Mouse (Mus musculus): ENCODE results near the gene Prdm5. TPM values are rescaled to one million over a fixed set of nuclear protein-coding genes. Genes with fewer than 3 reads are reported as not detected.

The Prdm5 gene
- polyA plus RNA-seq, 1 experiment, result 2.2 TPM

DNA sequence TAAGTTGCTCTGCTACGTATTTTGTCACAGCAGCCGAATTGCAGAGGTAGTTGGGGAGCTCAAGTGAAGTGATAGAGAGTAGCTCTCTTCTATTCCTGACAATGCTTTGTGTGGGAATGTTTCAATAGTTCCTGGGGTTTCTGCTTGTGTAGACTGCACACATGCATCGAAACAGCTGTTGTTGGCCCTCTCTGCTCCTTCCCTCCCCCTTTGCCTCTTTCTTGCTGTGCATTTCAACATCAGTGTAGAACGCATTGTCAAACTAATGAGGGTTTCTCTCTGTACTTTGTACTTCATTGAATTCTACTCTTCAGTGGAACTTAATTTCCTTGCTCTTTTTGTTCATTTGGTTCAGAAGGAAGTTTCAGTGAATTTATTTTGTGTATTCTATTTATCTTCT is 75.8 kb downstream of the Prdm5 start:
- TF ChIP-seq CTCF (IDR thresholded peaks at IDR 0.05; ENCODE audit: insufficient read depth, low read length) (no peak), POLR2A (IDR thresholded peaks at IDR 0.05; ENCODE audit: borderline replicate concordance, extremely low read depth, low read depth, low read length) (no peak)
- WGBS, result 80% methylated on average over 4 of the region's 4 CpGs
- Histone ChIP-seq H3K4me1 (ENCODE audit: control insufficient read depth, insufficient read depth, low read length) (no peaks in the 10 kb centered on the region), H3K4me3 (replicated peaks; ENCODE audit: extremely low read depth, low read depth, low read length) (no peak overlapping the region)
- no peak for DNase-seq

DNA sequence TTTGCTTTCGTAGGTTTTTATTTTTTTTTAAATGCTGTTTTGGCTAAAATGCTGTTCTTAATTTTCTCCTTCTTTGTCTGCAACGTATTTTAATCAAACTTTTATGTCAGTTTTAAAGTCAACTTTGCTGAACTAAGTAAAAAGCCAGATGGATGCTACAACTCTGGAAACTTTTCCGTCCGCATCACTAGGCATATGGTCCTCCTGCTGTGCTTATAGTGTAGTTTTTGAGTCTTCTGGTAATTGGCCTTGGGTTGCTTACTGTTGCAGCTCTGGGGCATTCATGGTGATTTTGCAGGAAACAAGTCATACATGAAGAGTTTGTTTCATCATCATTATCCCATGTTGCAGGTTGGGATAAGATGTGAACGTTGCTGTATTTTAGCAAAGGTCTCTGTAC is 81.8 kb downstream of the Prdm5 start:
- TF ChIP-seq CTCF (IDR thresholded peaks at IDR 0.05; ENCODE audit: insufficient read depth, low read length) (no peak), POLR2A (IDR thresholded peaks at IDR 0.05; ENCODE audit: borderline replicate concordance, extremely low read depth, low read depth, low read length) (no peak)
- no peak for DNase-seq
- H3K4me1 ChIP-seq (ENCODE audit: control insufficient read depth, insufficient read depth, low read length), result no peaks in the 10 kb centered on the region
- WGBS, result 94% methylated on average over 5 of the region's 5 CpGs
- H3K4me3 ChIP-seq (replicated peaks; ENCODE audit: extremely low read depth, low read depth, low read length), result no peak overlapping the region

DNA sequence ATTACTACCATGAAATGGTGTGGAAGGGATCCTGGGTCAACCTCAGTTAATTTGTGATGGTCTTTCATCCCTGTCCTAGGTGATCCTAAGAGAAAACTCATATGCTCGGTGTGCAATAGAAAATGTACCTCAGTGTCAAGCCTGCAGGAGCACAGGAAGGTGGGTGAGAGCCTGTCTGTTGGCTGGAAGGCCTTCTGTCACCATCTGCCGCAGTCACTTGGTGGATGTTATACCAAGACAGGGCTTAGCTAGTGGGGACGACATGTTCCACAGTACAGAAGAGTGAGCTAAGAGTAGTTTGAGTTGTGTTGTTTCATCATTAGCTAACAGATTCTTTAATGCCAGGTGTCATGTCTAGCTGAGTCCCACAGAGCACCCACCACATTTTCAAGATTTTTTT is 84.0 kb downstream of the Prdm5 start:
- H3K4me1 ChIP-seq (ENCODE audit: control insufficient read depth, insufficient read depth, low read length), result no peaks in the 10 kb centered on the region
- WGBS, result 92% methylated on average over 3 of the region's 3 CpGs
- TF ChIP-seq POLR2A (IDR thresholded peaks at IDR 0.05; ENCODE audit: borderline replicate concordance, extremely low read depth, low read depth, low read length), result no peak
- TF ChIP-seq CTCF (IDR thresholded peaks at IDR 0.05; ENCODE audit: insufficient read depth, low read length), result no peak

DNA sequence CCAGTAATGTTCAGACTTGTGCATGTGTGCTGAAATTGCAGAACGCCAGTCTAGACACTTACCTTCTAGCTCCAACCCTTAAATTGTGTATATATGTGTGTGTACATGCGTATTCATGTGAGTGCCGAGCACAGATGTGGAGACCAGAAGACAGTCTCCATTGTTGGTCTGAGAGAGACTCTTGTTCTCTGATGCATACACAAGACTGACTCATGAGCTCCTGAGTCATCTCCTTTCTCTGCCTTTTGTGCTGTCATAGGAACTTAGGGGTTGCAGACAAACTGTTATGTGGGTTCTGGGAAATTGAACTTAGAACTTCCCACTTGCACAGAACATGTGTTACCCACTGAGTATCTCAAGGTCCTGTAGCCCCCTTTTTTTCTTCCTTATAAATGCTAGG is 85.4 kb downstream of the Prdm5 start:
- Histone ChIP-seq H3K4me3 (replicated peaks; ENCODE audit: extremely low read depth, low read depth, low read length) (no peak overlapping the region), H3K4me1 (ENCODE audit: control insufficient read depth, insufficient read depth, low read length) (no peaks in the 10 kb centered on the region)
- DNase-seq, result no peak
- WGBS, result 81% methylated on average over 3 of the region's 3 CpGs
- no peak for TF ChIP-seq POLR2A (IDR thresholded peaks at IDR 0.05; ENCODE audit: borderline replicate concordance, extremely low read depth, low read depth, low read length)
- no peak for TF ChIP-seq CTCF (IDR thresholded peaks at IDR 0.05; ENCODE audit: insufficient read depth, low read length)

More for the DNA sequence above, 84.0 kb downstream of the Prdm5 start:
- H3K4me3 ChIP-seq (replicated peaks; ENCODE audit: extremely low read depth, low read depth, low read length), result no peak overlapping the region
- DNase-seq, result no peak

DNA sequence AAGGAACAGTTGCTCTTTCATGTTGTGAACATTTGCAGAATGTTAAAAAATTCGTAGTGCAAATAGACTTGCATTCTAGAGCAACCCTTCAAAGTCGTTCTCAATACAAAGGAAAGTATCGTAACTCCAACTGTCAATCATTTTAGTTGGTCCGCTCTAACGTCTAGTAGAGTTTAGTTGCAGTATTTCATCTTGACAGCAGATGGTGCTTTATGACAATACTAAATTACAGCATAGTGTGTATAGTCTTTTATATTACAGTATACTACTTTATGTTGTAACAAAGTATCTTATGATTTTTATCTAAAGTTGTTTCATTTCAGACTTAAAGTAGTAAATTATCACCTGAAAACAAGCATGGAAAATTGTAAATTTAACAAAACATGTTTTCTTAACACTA is 86.1 kb downstream of the Prdm5 start:
- TF ChIP-seq CTCF (IDR thresholded peaks at IDR 0.05; ENCODE audit: insufficient read depth, low read length) (no peak), POLR2A (IDR thresholded peaks at IDR 0.05; ENCODE audit: borderline replicate concordance, extremely low read depth, low read depth, low read length) (no peak)
- 67% methylated on average over 5 of the region's 5 CpGs for WGBS
- DNase-seq, result no peak
- H3K4me3 ChIP-seq (replicated peaks; ENCODE audit: extremely low read depth, low read depth, low read length), result no peak overlapping the region
- H3K4me1 ChIP-seq (ENCODE audit: control insufficient read depth, insufficient read depth, low read length), result no peaks in the 10 kb centered on the region

DNA sequence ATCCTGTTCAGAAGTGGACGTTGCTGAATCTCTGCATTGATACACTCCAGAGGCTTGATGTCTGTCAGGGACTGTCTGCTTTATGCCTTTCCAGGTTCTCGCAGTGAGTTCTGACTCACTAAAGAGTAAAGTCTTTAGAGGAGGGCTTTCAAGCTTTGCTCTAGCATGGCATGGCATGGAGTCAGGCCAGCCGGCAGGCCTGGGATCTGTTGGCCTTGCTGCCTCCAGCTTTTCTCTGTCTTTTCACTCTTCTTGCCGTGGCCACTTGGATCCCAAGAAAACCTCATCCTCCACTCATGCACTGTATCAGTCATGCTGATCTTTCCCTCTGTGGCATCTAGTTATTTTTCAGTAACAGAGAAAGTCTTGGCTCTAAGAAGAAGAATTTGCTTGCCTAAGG is 87.1 kb downstream of the Prdm5 start:
- no peak overlapping the region for H3K4me3 ChIP-seq (replicated peaks; ENCODE audit: extremely low read depth, low read depth, low read length)
- DNase-seq, result no peak
- WGBS, result 89% methylated on average over 4 of the region's 4 CpGs
- TF ChIP-seq POLR2A (IDR thresholded peaks at IDR 0.05; ENCODE audit: borderline replicate concordance, extremely low read depth, low read depth, low read length), result no peak
- TF ChIP-seq CTCF (IDR thresholded peaks at IDR 0.05; ENCODE audit: insufficient read depth, low read length), result no peak
- no peaks in the 10 kb centered on the region for H3K4me1 ChIP-seq (ENCODE audit: control insufficient read depth, insufficient read depth, low read length)

DNA sequence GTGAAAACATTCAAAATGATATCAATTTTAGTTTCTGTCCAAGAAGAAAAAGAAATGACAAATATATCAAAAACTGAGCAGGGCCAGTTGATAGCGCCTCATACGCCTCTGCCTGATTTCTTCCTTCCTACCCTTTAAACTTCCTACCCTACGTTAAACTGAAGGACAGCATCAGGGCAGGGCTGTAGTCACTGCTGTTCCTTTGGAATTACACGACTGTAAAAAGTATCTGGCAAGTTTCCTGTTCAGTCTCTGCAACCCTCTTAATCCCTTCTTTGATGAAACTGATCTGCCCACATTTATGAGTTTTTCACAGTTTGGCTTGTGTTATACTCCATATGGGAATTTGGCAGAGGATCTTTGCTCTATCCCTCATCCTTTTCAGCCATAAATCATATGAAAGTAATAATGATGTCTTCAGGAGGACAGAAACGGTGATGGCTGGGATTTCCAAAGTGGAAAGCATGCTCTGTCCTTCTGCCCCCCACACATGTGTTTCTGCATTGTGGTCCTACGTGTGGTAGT is 93.0 kb downstream of the Prdm5 start:
- 72% methylated on average over 6 of the region's 6 CpGs for WGBS
- no peak for TF ChIP-seq CTCF (IDR thresholded peaks at IDR 0.05; ENCODE audit: insufficient read depth, low read length)
- TF ChIP-seq POLR2A (IDR thresholded peaks at IDR 0.05; ENCODE audit: borderline replicate concordance, extremely low read depth, low read depth, low read length), result no peak
- Histone ChIP-seq H3K4me3 (replicated peaks; ENCODE audit: extremely low read depth, low read depth, low read length) (no peak overlapping the region), H3K4me1 (ENCODE audit: control insufficient read depth, insufficient read depth, low read length) (no peaks in the 10 kb centered on the region)
- no peak for DNase-seq

DNA sequence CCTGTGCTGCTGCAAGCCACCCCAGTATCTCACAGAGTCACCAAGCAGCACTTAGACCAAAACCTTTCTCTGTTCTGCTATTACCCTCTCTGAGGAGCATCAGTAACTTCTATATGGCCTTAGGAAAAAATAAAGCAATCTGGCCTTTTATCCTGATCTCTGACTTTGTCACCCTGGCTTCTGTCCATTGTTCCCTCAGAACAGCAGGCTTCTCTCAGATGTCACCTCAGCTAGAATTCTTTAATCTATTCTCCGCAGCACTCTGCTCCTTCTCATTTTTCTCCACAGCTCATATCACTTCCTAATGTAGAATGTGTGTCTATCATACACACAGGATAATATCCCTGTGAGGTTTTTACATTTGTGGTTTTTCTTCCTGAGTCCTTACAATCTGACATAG is 99.5 kb downstream of the Prdm5 start:
- TF ChIP-seq CTCF (IDR thresholded peaks at IDR 0.05; ENCODE audit: insufficient read depth, low read length) (no peak), POLR2A (IDR thresholded peaks at IDR 0.05; ENCODE audit: borderline replicate concordance, extremely low read depth, low read depth, low read length) (no peak)
- H3K4me3 ChIP-seq (replicated peaks; ENCODE audit: extremely low read depth, low read depth, low read length), result no peak overlapping the region
- DNase-seq, result no peak
- whole genome bisulfite sequencing, result 73% methylated on average over 1 of the region's 1 CpGs
- no peaks in the 10 kb centered on the region for H3K4me1 ChIP-seq (ENCODE audit: control insufficient read depth, insufficient read depth, low read length)

DNA sequence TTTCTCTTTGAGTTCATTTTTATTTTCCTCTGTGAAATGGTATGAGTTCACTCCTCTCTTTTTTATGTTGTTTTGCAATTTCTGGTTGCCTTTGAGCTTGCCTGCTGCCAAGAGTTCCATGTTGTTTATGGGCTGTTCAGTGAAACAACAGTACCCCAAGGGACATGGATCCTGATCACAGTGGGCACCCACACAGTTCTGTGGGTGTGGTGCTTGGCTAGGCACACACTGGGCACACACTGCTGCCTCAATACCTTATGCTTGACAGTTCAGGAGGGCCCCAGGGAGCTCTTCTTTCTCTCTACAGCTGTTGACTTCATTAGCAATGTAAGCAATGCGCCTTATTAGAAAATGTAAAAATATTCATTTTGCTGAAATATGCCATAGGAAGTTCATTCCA is 110.0 kb downstream of the Prdm5 start:
- TF ChIP-seq POLR2A (IDR thresholded peaks at IDR 0.05; ENCODE audit: borderline replicate concordance, extremely low read depth, low read depth, low read length), result no peak
- TF ChIP-seq CTCF (IDR thresholded peaks at IDR 0.05; ENCODE audit: insufficient read depth, low read length), result no peak
- no peak for DNase-seq
- 86% methylated on average over 1 of the region's 1 CpGs for WGBS
- Histone ChIP-seq H3K4me1 (ENCODE audit: control insufficient read depth, insufficient read depth, low read length) (no peaks in the 10 kb centered on the region), H3K4me3 (replicated peaks; ENCODE audit: extremely low read depth, low read depth, low read length) (no peak overlapping the region)

DNA sequence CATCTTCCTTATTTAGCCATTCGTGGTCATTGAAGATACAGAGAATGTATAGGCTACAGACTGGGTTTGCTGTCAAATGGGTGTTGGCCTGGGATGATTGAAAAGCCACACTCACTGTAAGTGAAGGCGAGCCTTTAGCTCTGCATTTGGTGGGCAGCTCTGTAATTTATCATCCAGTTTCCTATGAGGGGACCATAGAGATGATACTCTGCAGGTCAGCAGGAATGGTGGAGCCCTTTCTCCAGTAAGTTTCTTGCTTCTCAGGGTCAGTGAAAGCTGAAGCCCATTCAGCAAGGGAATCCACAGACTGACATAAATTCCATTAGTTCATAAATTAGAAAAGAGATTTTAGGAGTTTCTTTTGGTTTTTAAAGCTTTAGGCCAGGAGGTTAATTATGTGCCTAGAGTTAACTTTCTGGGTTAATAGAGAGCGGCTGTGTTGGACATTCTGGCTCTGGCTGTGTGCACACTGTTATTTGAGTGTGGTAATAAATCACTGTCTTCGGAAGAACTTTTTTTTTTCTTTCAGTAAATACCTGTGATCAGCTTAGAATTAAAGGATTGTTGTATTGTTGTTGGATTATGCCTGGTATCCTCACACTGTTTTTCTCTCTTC is 113.4 kb downstream of the Prdm5 start:
- Histone ChIP-seq H3K4me1 (ENCODE audit: control insufficient read depth, insufficient read depth, low read length) (no peaks in the 10 kb centered on the region), H3K4me3 (replicated peaks; ENCODE audit: extremely low read depth, low read depth, low read length) (no peak overlapping the region)
- DNase-seq, result no peak
- 72% methylated on average over 4 of the region's 4 CpGs for WGBS
- TF ChIP-seq CTCF (IDR thresholded peaks at IDR 0.05; ENCODE audit: insufficient read depth, low read length) (no peak), POLR2A (IDR thresholded peaks at IDR 0.05; ENCODE audit: borderline replicate concordance, extremely low read depth, low read depth, low read length) (no peak)

Data from lung, adult 2 months (tissue).